Mouse (Mus musculus): ENCODE results near the gene Mpzl1. TPM values are rescaled to one million over a fixed set of nuclear protein-coding genes. Genes with fewer than 3 reads are reported as not detected.

Gene Mpzl1
- polyA plus RNA-seq, 2 experiments, result 19.4 to 24.6 TPM

DNA sequence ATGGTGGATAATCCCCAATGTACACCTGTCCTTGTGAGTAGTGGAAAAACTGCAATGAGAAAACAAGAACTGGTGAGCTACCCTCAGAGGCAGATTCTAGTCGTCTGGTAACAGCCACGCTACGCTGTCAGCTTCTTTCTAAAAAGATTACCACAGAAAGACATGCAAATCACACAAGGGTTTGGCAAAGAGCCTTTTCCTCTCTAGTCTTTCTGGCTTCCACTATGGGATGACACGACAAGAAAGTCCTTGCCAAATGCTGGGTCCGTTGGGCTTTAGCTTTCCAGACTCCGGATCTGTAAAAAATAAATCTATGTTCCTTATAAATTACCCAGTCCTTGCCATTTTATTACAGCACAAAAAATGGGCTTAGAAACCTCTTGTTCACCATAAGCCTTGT is 28.6 kb downstream of the Mpzl1 start:
- Histone ChIP-seq H3K36me3 (replicated peaks; ENCODE audit: control insufficient read depth, insufficient read depth, low read depth) (no peaks in the 10 kb centered on the region), H3K9ac (replicated peaks) (no peak overlapping the region), H3K27me3 (ENCODE audit: control insufficient read depth, insufficient read depth, low read length) (no peaks in the 10 kb centered on the region), H3K4me1 (replicated peaks; ENCODE audit: control insufficient read depth in 2 of 2, insufficient read depth in 2 of 2, low read length in 1 of 2) (peaks cover 0 to 4% of the 10 kb centered on the region in 2 experiments; a peak in 2 of 4 replicates), H3K9me3 (ENCODE audit: control insufficient read depth, low read length) (no peaks in the 10 kb centered on the region), H3K4me2 (ENCODE audit: low read depth) (no peak overlapping the region), H3K27ac (no peak overlapping the region), H3K4me3 (ENCODE audit: insufficient read depth in 1 of 2, low read depth in 2 of 2, low read length in 2 of 2) (no peak overlapping the region)
- DNase-seq (ENCODE audit: low read depth in 3 of 3, low spot score in 3 of 3) (no peak), ATAC-seq (ENCODE audit: insufficient read depth) (no peak)
- no peak for TF ChIP-seq CTCF (IDR thresholded peaks at IDR 0.05; ENCODE audit: low read depth)
- no peak for TF ChIP-seq EP300 (IDR thresholded peaks at IDR 0.05; ENCODE audit: low read depth)
- 75% methylated on average over 6 of the region's 6 CpGs for WGBS (ENCODE audit: insufficient replicate concordance)

DNA sequence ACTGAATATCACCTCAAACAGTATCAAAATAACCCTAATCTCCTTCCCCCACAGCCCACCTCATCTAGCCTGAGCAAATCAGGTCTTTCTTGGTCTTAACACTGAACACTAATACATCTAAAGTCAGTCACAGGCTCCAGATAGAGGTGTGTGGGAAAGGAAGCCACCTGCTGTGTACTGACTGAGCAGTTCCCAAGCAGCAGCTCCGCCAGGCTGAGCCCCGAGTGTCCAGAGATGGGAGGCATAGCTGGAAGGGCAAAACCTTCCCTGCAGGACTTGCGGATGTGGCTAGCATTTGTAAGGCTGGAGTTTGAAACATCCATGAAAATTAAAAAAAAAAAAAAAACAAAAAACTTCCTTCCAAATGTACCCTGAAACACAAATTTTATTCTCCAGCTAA is 29.2 kb downstream of the Mpzl1 start:
- TF ChIP-seq EP300 (IDR thresholded peaks at IDR 0.05; ENCODE audit: low read depth) (no peak), CTCF (IDR thresholded peaks at IDR 0.05; ENCODE audit: low read depth) (no peak)
- no peak for DNase-seq (ENCODE audit: low read depth in 3 of 3, low spot score in 3 of 3)
- H3K36me3 ChIP-seq (replicated peaks; ENCODE audit: control insufficient read depth, insufficient read depth, low read depth), result no peaks in the 10 kb centered on the region
- H3K27me3 ChIP-seq (ENCODE audit: control insufficient read depth, insufficient read depth, low read length), result no peaks in the 10 kb centered on the region
- no peak overlapping the region for H3K27ac ChIP-seq
- H3K4me3 ChIP-seq (ENCODE audit: insufficient read depth in 1 of 2, low read depth in 2 of 2, low read length in 2 of 2), result no peak overlapping the region
- WGBS (ENCODE audit: insufficient replicate concordance), result 72% methylated on average over 3 of the region's 3 CpGs
- no peak overlapping the region for H3K9ac ChIP-seq (replicated peaks)
- ATAC-seq (ENCODE audit: insufficient read depth), result no peak
- peaks cover 0 to 4% of the 10 kb centered on the region in 2 experiments; a peak in 2 of 4 replicates for H3K4me1 ChIP-seq (replicated peaks; ENCODE audit: control insufficient read depth in 2 of 2, insufficient read depth in 2 of 2, low read length in 1 of 2)
- no peak overlapping the region for H3K4me2 ChIP-seq (ENCODE audit: low read depth)
- no peaks in the 10 kb centered on the region for H3K9me3 ChIP-seq (ENCODE audit: control insufficient read depth, low read length)

DNA sequence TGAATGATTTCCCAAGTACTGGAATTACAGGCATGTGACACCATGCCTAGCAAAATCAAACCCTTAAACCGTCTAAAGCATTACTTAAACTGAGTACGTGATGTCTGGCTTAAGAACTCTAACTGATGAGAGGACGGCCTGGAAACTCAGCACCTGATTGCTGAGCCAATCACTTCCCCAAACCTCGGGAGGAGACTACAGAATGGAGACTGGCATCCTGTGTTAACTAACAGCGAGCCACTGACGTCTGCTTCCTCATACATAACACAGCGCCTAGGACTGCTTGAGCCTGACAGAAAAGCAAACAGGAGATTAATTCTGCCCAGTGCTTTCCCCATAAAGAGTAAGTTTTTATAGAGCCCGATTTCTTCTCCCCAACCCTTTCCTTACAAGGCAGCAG is 30.1 kb downstream of the Mpzl1 start:
- Histone ChIP-seq H3K27me3 (ENCODE audit: control insufficient read depth, insufficient read depth, low read length) (no peaks in the 10 kb centered on the region), H3K4me3 (ENCODE audit: insufficient read depth in 1 of 2, low read depth in 2 of 2, low read length in 2 of 2) (no peak overlapping the region), H3K27ac (no peak overlapping the region), H3K36me3 (replicated peaks; ENCODE audit: control insufficient read depth, insufficient read depth, low read depth) (no peaks in the 10 kb centered on the region), H3K9me3 (ENCODE audit: control insufficient read depth, low read length) (no peaks in the 10 kb centered on the region), H3K4me1 (replicated peaks; ENCODE audit: control insufficient read depth in 2 of 2, insufficient read depth in 2 of 2, low read length in 1 of 2) (no peaks in the 10 kb centered on the region), H3K9ac (replicated peaks) (no peak overlapping the region), H3K4me2 (ENCODE audit: low read depth) (no peak overlapping the region)
- ATAC-seq (ENCODE audit: insufficient read depth) (no peak), DNase-seq (ENCODE audit: low read depth in 3 of 3, low spot score in 3 of 3) (no peak)
- TF ChIP-seq CTCF (IDR thresholded peaks at IDR 0.05; ENCODE audit: low read depth) (no peak), EP300 (IDR thresholded peaks at IDR 0.05; ENCODE audit: low read depth) (no peak)
- WGBS (ENCODE audit: insufficient replicate concordance), result 47% methylated on average over 8 of the region's 8 CpGs

DNA sequence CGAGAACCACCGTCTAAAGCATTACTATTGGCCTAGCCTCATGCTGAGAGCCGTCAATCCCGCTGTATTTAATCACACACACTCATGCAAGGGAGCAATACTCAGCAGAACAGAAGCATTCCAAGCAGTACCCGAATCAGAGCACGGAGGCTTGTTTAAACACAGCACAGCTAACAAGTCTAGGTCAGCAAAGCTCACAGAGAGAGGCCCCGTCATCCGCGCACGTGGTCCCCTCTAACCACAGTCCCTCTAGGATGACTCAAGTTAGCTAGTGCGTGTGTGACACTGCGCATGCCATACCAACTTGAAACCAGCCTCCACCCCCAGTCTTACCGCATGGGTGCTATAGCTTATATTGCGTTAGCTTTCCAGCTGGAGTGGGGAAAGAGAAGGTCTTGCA is 31.1 kb downstream of the Mpzl1 start:
- ATAC-seq (ENCODE audit: insufficient read depth) (no peak), DNase-seq (ENCODE audit: low read depth in 3 of 3, low spot score in 3 of 3) (no peak)
- no peak overlapping the region for H3K9ac ChIP-seq (replicated peaks)
- H3K27ac ChIP-seq, result no peak overlapping the region
- no peaks in the 10 kb centered on the region for H3K36me3 ChIP-seq (replicated peaks; ENCODE audit: control insufficient read depth, insufficient read depth, low read depth)
- no peak for TF ChIP-seq CTCF (IDR thresholded peaks at IDR 0.05; ENCODE audit: low read depth)
- no peak for TF ChIP-seq EP300 (IDR thresholded peaks at IDR 0.05; ENCODE audit: low read depth)
- 81% methylated on average over 14 of the region's 14 CpGs for WGBS (ENCODE audit: insufficient replicate concordance)
- no peaks in the 10 kb centered on the region for H3K27me3 ChIP-seq (ENCODE audit: control insufficient read depth, insufficient read depth, low read length)
- no peaks in the 10 kb centered on the region for H3K9me3 ChIP-seq (ENCODE audit: control insufficient read depth, low read length)
- H3K4me3 ChIP-seq (ENCODE audit: insufficient read depth in 1 of 2, low read depth in 2 of 2, low read length in 2 of 2), result no peak overlapping the region
- 0 out of 4 replicates have a peak, but pooled peaks cover 0 to 2% of the 10 kb centered on the region in 2 experiments for H3K4me1 ChIP-seq (replicated peaks; ENCODE audit: control insufficient read depth in 2 of 2, insufficient read depth in 2 of 2, low read length in 1 of 2)
- no peak overlapping the region for H3K4me2 ChIP-seq (ENCODE audit: low read depth)

DNA sequence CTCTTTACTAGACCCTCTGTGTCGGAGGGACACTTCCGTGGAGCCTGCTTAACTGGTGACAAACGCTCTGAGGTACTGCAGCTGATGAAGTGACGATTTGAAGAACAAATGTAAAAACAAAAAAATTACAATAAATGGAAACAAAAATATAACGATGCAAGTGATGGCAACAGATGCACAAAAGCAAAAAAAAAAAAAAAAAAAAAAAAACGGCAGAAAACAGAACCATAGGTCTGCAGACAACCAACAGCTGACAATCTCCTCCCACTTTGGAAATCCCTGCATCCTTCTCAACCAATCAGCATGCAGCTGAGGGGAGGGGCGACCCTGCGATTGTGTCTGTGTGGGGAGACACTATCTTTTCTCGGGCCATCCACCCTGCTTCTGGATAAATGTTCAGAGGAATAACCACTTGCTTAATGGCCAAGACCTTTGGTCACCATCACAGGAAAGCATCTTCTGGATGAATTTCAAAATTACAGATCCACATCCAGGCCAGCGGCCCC is 32.5 kb downstream of the Mpzl1 start:
- TF ChIP-seq CTCF (IDR thresholded peaks at IDR 0.05; ENCODE audit: low read depth) (no peak), EP300 (IDR thresholded peaks at IDR 0.05; ENCODE audit: low read depth) (no peak)
- Histone ChIP-seq H3K4me1 (replicated peaks; ENCODE audit: control insufficient read depth in 2 of 2, insufficient read depth in 2 of 2, low read length in 1 of 2) (0 out of 4 replicates have a peak, but pooled peaks cover 0 to 2% of the 10 kb centered on the region in 2 experiments), H3K27ac (no peak overlapping the region), H3K4me2 (ENCODE audit: low read depth) (no peak overlapping the region), H3K4me3 (ENCODE audit: insufficient read depth in 1 of 2, low read depth in 2 of 2, low read length in 2 of 2) (no peak overlapping the region), H3K9me3 (ENCODE audit: control insufficient read depth, low read length) (no peaks in the 10 kb centered on the region), H3K27me3 (ENCODE audit: control insufficient read depth, insufficient read depth, low read length) (no peaks in the 10 kb centered on the region), H3K9ac (replicated peaks) (no peak overlapping the region), H3K36me3 (replicated peaks; ENCODE audit: control insufficient read depth, insufficient read depth, low read depth) (no peaks in the 10 kb centered on the region)
- no peak for ATAC-seq (ENCODE audit: insufficient read depth)
- 65% methylated on average over 9 of the region's 10 CpGs for WGBS (ENCODE audit: insufficient replicate concordance)
- no peak for DNase-seq (ENCODE audit: low read depth in 3 of 3, low spot score in 3 of 3)

All from liver, embryonic 14.5 days (tissue).